Mouse (Mus musculus): ENCODE measurements around the gene Rbfox3. TPM values are rescaled to one million over a fixed set of nuclear protein-coding genes. Genes with fewer than 3 reads are reported as not detected.

The Rbfox3 gene
- polyA plus RNA-seq, 1 experiment, result 0.19 TPM

GRCm38 (mm10) chr11:118550773-118551520 is 360.4 kb downstream of the Rbfox3 start:
- Histone ChIP-seq H3K4me3 (ENCODE audit: low read depth, low read length) (no peak overlapping the region), H3K27ac (ENCODE audit: insufficient read depth, low read depth, low read length) (no peak overlapping the region), H3K27me3 (ENCODE audit: control insufficient read depth, insufficient read depth, low read length) (no peaks in the 10 kb centered on the region), H3K4me1 (ENCODE audit: control insufficient read depth, insufficient read depth, insufficient read length, low read length) (no peaks in the 10 kb centered on the region), H3K36me3 (ENCODE audit: control insufficient read depth, insufficient read depth, low read length) (no peaks in the 10 kb centered on the region)
- 39% methylated on average over 17 of the region's 17 CpGs for WGBS
- TF ChIP-seq CTCF (IDR thresholded peaks at IDR 0.05; ENCODE audit: extremely low read depth, insufficient read length, insufficient replicate concordance, low read depth, low read length) (no peak), POLR2A (IDR thresholded peaks at IDR 0.05; ENCODE audit: low read depth, low read length) (no peak)

- Histone ChIP-seq H3K4me3 (ENCODE audit: low read depth, low read length) (no peak overlapping the region), H3K4me1 (ENCODE audit: control insufficient read depth, insufficient read depth, insufficient read length, low read length) (no peaks in the 10 kb centered on the region), H3K27me3 (ENCODE audit: control insufficient read depth, insufficient read depth, low read length) (no peaks in the 10 kb centered on the region), H3K27ac (ENCODE audit: insufficient read depth, low read depth, low read length) (no peak overlapping the region), H3K36me3 (ENCODE audit: control insufficient read depth, insufficient read depth, low read length) (no peaks in the 10 kb centered on the region)
- TF ChIP-seq CTCF (IDR thresholded peaks at IDR 0.05; ENCODE audit: extremely low read depth, insufficient read length, insufficient replicate concordance, low read depth, low read length) (no peak), POLR2A (IDR thresholded peaks at IDR 0.05; ENCODE audit: low read depth, low read length) (no peak)
- 90% methylated on average over 9 of the region's 9 CpGs for WGBS
Measured at GRCm38 (mm10) chr11:118548242-118548641, 363.2 kb downstream of the Rbfox3 start.

GRCm38 (mm10) chr11:118546269-118546668 is 365.1 kb downstream of the Rbfox3 start:
- Histone ChIP-seq H3K4me3 (ENCODE audit: low read depth, low read length) (no peak overlapping the region), H3K4me1 (ENCODE audit: control insufficient read depth, insufficient read depth, insufficient read length, low read length) (no peaks in the 10 kb centered on the region), H3K36me3 (ENCODE audit: control insufficient read depth, insufficient read depth, low read length) (no peaks in the 10 kb centered on the region), H3K27ac (ENCODE audit: insufficient read depth, low read depth, low read length) (no peak overlapping the region), H3K27me3 (ENCODE audit: control insufficient read depth, insufficient read depth, low read length) (no peaks in the 10 kb centered on the region)
- no peak for TF ChIP-seq CTCF (IDR thresholded peaks at IDR 0.05; ENCODE audit: extremely low read depth, insufficient read length, insufficient replicate concordance, low read depth, low read length)
- TF ChIP-seq POLR2A (IDR thresholded peaks at IDR 0.05; ENCODE audit: low read depth, low read length), result no peak
- WGBS, result 69% methylated on average over 8 of the region's 8 CpGs

GRCm38 (mm10) chr11:118545690-118546089 is 365.7 kb downstream of the Rbfox3 start:
- 16% methylated on average over 4 of the region's 4 CpGs for WGBS
- H3K27me3 ChIP-seq (ENCODE audit: control insufficient read depth, insufficient read depth, low read length), result no peaks in the 10 kb centered on the region
- TF ChIP-seq POLR2A (IDR thresholded peaks at IDR 0.05; ENCODE audit: low read depth, low read length) (no peak), CTCF (IDR thresholded peaks at IDR 0.05; ENCODE audit: extremely low read depth, insufficient read length, insufficient replicate concordance, low read depth, low read length) (no peak)
- no peaks in the 10 kb centered on the region for H3K36me3 ChIP-seq (ENCODE audit: control insufficient read depth, insufficient read depth, low read length)
- H3K27ac ChIP-seq (ENCODE audit: insufficient read depth, low read depth, low read length), result no peak overlapping the region
- H3K4me3 ChIP-seq (ENCODE audit: low read depth, low read length), result no peak overlapping the region
- no peaks in the 10 kb centered on the region for H3K4me1 ChIP-seq (ENCODE audit: control insufficient read depth, insufficient read depth, insufficient read length, low read length)

- no peak overlapping the region for H3K4me3 ChIP-seq (ENCODE audit: low read depth, low read length)
- 56% methylated on average over 6 of the region's 6 CpGs for WGBS
- TF ChIP-seq CTCF (IDR thresholded peaks at IDR 0.05; ENCODE audit: extremely low read depth, insufficient read length, insufficient replicate concordance, low read depth, low read length), result no peak
- no peak for TF ChIP-seq POLR2A (IDR thresholded peaks at IDR 0.05; ENCODE audit: low read depth, low read length)
- no peaks in the 10 kb centered on the region for H3K27me3 ChIP-seq (ENCODE audit: control insufficient read depth, insufficient read depth, low read length)
- no peaks in the 10 kb centered on the region for H3K36me3 ChIP-seq (ENCODE audit: control insufficient read depth, insufficient read depth, low read length)
- H3K27ac ChIP-seq (ENCODE audit: insufficient read depth, low read depth, low read length), result no peak overlapping the region
- no peaks in the 10 kb centered on the region for H3K4me1 ChIP-seq (ENCODE audit: control insufficient read depth, insufficient read depth, insufficient read length, low read length)
Measured at GRCm38 (mm10) chr11:118544564-118544963, 366.8 kb downstream of the Rbfox3 start.

GRCm38 (mm10) chr11:118542906-118543305 is 368.5 kb downstream of the Rbfox3 start:
- Histone ChIP-seq H3K4me3 (ENCODE audit: low read depth, low read length) (no peak overlapping the region), H3K4me1 (ENCODE audit: control insufficient read depth, insufficient read depth, insufficient read length, low read length) (no peaks in the 10 kb centered on the region), H3K27me3 (ENCODE audit: control insufficient read depth, insufficient read depth, low read length) (no peaks in the 10 kb centered on the region), H3K36me3 (ENCODE audit: control insufficient read depth, insufficient read depth, low read length) (no peaks in the 10 kb centered on the region), H3K27ac (ENCODE audit: insufficient read depth, low read depth, low read length) (no peak overlapping the region)
- TF ChIP-seq POLR2A (IDR thresholded peaks at IDR 0.05; ENCODE audit: low read depth, low read length), result no peak
- no peak for TF ChIP-seq CTCF (IDR thresholded peaks at IDR 0.05; ENCODE audit: extremely low read depth, insufficient read length, insufficient replicate concordance, low read depth, low read length)
- 63% methylated on average over 7 of the region's 7 CpGs for WGBS

- H3K27ac ChIP-seq (ENCODE audit: insufficient read depth, low read depth, low read length), result no peak overlapping the region
- TF ChIP-seq CTCF (IDR thresholded peaks at IDR 0.05; ENCODE audit: extremely low read depth, insufficient read length, insufficient replicate concordance, low read depth, low read length), result no peak
- H3K4me3 ChIP-seq (ENCODE audit: low read depth, low read length), result no peak overlapping the region
- H3K4me1 ChIP-seq (ENCODE audit: control insufficient read depth, insufficient read depth, insufficient read length, low read length), result no peaks in the 10 kb centered on the region
- 29% methylated on average over 12 of the region's 12 CpGs for WGBS
- H3K27me3 ChIP-seq (ENCODE audit: control insufficient read depth, insufficient read depth, low read length), result no peaks in the 10 kb centered on the region
- H3K36me3 ChIP-seq (ENCODE audit: control insufficient read depth, insufficient read depth, low read length), result no peaks in the 10 kb centered on the region
Measured at GRCm38 (mm10) chr11:118540411-118541026, 370.9 kb downstream of the Rbfox3 start.

All from small intestine, adult 2 months (tissue).